In the genomic region with DNA sequence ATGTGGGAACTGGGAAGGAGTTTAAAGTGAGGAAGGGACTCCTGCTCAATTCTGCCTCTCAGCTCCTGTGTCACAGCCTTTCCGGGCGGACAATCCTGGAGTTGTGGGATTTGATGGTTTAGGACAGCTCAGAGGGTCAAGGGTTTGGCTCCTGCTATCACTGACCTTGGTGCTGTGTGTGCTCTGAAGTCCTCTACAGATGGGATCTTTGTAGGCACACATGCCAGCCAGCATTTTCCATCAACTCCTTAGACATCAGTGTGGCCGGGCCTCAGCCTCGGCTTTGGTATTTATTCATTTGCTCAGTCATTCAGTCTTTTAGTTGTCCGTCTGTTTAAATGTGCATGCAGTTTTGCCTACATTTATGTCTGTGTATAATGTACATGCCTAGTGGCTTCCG, we compare ENCODE assay signal across 30 mouse cellular contexts.
"Had no signal": no experiment of that assay in that cellular context is flagged by ENCODE, and none has a peak within 500 bp of the region (broad histone marks: within the 10 kb centered on the region; RNA-seq: fewer than 3 reads in every experiment).

No protein-coding gene starts in this region.

- H3K27me3 ChIP-seq: heart, embryonic 12.5 days; heart, embryonic 13.5 days; heart, embryonic 15.5 days; hindbrain, embryonic 12.5 days; hindbrain, embryonic 13.5 days; hindbrain, embryonic 15.5 days; intestine, embryonic 15.5 days; kidney, embryonic 15.5 days had no signal

- H3K4me3 ChIP-seq: heart, embryonic 12.5 days; heart, embryonic 13.5 days; heart, embryonic 15.5 days; hindbrain, embryonic 10.5 days; hindbrain, embryonic 12.5 days; hindbrain, embryonic 13.5 days; hindbrain, embryonic 15.5 days; intestine, embryonic 15.5 days; kidney, embryonic 15.5 days; layer of hippocampus, adult 2 months; left cerebral cortex, adult 2 months had no signal

- H3K27ac ChIP-seq: heart, embryonic 13.5 days; heart, embryonic 15.5 days; hindbrain, embryonic 10.5 days; hindbrain, embryonic 12.5 days; hindbrain, embryonic 13.5 days; hindbrain, embryonic 14.5 days; hindbrain, embryonic 15.5 days; hindbrain, postnatal 0 days; intestine, embryonic 15.5 days; kidney, embryonic 15.5 days; kidney, postnatal 0 days; layer of hippocampus, adult 2 months; left cerebral cortex, adult 2 months had no signal

- DNase-seq: heart, postnatal 10 days; heart, postnatal 14 days; heart, postnatal 36 days; heart, postnatal 4 days; kidney, adult 11 months; kidney, adult 18-20 months; kidney, adult 2 months; kidney, adult 8-10 months; kidney, adult 9 months; kidney, postnatal 10 days; kidney, postnatal 14 days; kidney, postnatal 25 days; kidney, postnatal 36 days; kidney, postnatal 4 days; layer of hippocampus, adult 9-11 months; layer of hippocampus, postnatal 36 days had no signal

- H3K36me3 ChIP-seq: heart, embryonic 12.5 days; heart, embryonic 15.5 days; hindbrain, embryonic 10.5 days; hindbrain, embryonic 12.5 days; hindbrain, embryonic 13.5 days; hindbrain, embryonic 15.5 days; intestine, embryonic 15.5 days; kidney, embryonic 15.5 days had no signal
